Mouse (Mus musculus) olfactory bulb, adult 2 months (tissue): ENCODE results near the gene Ube2l3.

Source experiments
- CTCF ChIP-seq: fragments of 200-500 bp; IDR thresholded peaks from 2 replicates; pipeline ENCODE4 v1.5.1; 2012; ENCODE audit warnings: low read depth, mild to moderate bottlenecking, low read length, moderate library complexity; ENCODE audit not compliant: insufficient read depth
- POLR2A ChIP-seq: fragments of 200-500 bp; IDR thresholded peaks from 2 replicates; pipeline ENCODE4 v1.6.1; 2012; ENCODE audit warnings: mild to moderate bottlenecking, low read depth, low read length, moderate library complexity; ENCODE audit not compliant: insufficient read depth

DNA sequence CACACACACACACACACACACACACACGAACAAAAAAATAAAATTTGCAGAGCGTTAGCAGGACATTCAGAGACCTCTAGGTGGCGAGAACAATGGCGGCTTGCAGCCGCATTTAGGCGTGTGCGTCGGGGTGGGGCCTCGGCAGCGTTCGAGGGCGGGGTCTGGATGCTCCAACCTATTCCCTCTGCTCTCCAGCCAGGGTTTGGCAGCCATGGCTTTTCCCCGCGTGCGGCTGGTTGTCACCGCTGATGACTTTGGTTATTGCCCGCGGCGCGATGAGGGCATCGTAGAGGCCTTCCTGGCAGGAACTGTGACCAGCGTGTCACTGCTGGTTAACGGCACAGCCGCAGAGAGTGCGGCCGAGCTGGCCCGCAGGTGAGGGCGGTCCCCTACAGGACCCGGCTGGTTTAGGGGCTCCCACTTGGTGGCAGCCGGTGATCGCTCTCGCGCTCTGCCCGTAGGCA is 55.6 kb downstream of the Ube2l3 start, which contains the start of gene Ccdc116:
- TF ChIP-seq CTCF = 0 out of 2 replicates have a peak, but pooled peaks have one; percentile 11
- TF ChIP-seq POLR2A = peak; percentile 31; the same call in 1 of the 2 replicates
